Mouse (Mus musculus): ENCODE measurements around the gene Slc16a11. TPM values are rescaled to one million over a fixed set of nuclear protein-coding genes. Genes with fewer than 3 reads are reported as not detected.

Slc16a11 gene
- total and polyA plus RNA-seq, 2 experiments = 12.5 to 84.4 TPM

DNA sequence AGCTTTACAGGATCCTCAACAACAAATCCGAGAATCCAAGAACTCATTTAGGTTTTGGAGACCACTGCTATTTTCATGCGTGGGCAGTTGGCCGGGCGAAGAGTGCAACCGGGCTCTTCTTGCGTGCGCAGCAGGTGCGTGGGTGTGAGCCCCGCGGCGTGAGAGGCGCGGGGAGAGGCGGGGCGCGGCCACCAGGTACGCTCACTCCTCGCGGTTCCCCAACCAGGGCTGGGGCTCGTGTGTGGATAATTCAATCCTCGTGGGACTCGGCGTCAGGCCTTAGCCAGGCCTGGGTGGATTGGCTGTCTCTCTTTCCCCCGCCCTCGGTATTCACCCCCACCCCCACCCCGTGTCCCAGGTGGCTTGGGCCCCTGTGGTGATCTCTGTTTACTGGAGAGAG lies 1.2 kb downstream of the Slc16a11 start:
- H3K36me3 ChIP-seq (ENCODE audit: control insufficient read depth, insufficient read depth, low read length) = no peaks in the 10 kb centered on the region
- H3K9ac ChIP-seq (ENCODE audit: low read depth, low read length) = peak overlapping the region; percentile 65
- DNase-seq (ENCODE audit: extremely low read depth, low read depth, low spot score) = peak; percentile 37
- H3K79me2 ChIP-seq (ENCODE audit: control insufficient read depth, insufficient read depth, low read length) = no peaks in the 10 kb centered on the region
- peak overlapping the region; percentile 55; the same call in 1 of the 2 replicates for H3K4me3 ChIP-seq (ENCODE audit: insufficient read depth, low read depth, low read length)
- no peaks in the 10 kb centered on the region for H3K27me3 ChIP-seq (ENCODE audit: control insufficient read depth, insufficient read depth, low read length)
- peaks cover 15% of the 10 kb centered on the region for H3K4me1 ChIP-seq (ENCODE audit: control insufficient read depth, insufficient read depth, low read length)
- H3K27ac ChIP-seq (replicated peaks; ENCODE audit: insufficient read depth, low read depth, low read length) = peak overlapping the region; percentile 42
- WGBS = 7% methylated on average over 26 of the region's 26 CpGs
- TF ChIP-seq POLR2A (IDR thresholded peaks at IDR 0.05; ENCODE audit: extremely low read depth, insufficient read depth, low read length) (no peak), CTCF (IDR thresholded peaks at IDR 0.05; ENCODE audit: low read depth, low read length) (no peak)

DNA sequence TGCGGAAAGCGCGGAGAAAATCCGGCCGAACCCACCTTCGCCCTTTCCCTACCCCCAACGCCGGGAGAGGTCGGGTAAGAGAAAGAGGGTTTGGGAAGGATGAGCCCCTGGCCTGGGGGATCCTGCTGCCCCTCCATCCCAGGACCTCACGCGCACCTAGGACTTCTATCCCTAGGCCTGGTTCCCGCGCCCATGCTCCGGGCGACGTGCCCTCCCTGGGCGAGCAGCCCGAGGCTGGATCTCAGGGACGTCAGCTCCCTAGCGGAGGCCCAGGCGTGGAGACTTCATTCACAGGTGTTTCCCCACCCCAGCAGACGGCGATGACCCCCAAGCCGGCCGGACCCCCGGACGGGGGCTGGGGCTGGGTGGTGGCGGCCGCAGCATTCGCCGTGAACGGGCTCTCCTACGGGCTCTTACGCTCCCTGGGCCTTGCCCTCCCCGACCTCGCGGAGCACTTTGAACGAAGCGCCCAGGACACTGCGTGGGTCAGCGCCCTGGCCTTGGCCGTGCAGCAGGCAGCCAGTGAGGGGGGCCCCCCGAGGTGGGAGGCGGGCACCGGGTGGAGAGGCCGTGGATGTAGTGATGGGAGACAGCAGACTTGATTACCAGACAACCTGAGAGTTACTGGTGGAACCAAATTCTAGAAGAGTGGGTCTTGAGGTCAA lies 1.8 kb downstream of the Slc16a11 start:
- 2% methylated on average over 46 of the region's 46 CpGs for WGBS
- Histone ChIP-seq H3K36me3 (ENCODE audit: control insufficient read depth, insufficient read depth, low read length) (no peaks in the 10 kb centered on the region), H3K4me1 (ENCODE audit: control insufficient read depth, insufficient read depth, low read length) (peaks cover 15% of the 10 kb centered on the region), H3K9ac (ENCODE audit: low read depth, low read length) (peak overlapping the region; percentile 65), H3K79me2 (ENCODE audit: control insufficient read depth, insufficient read depth, low read length) (no peaks in the 10 kb centered on the region), H3K27ac (replicated peaks; ENCODE audit: insufficient read depth, low read depth, low read length) (peak overlapping the region; percentile 17; the same call in 1 of the 2 replicates), H3K27me3 (ENCODE audit: control insufficient read depth, insufficient read depth, low read length) (no peaks in the 10 kb centered on the region), H3K4me3 (ENCODE audit: insufficient read depth, low read depth, low read length) (peak overlapping the region; percentile 55)
- DNase-seq (ENCODE audit: extremely low read depth, low read depth, low spot score) = peak; percentile 50
- TF ChIP-seq CTCF (IDR thresholded peaks at IDR 0.05; ENCODE audit: low read depth, low read length) (no peak), POLR2A (IDR thresholded peaks at IDR 0.05; ENCODE audit: extremely low read depth, insufficient read depth, low read length) (no peak)

DNA sequence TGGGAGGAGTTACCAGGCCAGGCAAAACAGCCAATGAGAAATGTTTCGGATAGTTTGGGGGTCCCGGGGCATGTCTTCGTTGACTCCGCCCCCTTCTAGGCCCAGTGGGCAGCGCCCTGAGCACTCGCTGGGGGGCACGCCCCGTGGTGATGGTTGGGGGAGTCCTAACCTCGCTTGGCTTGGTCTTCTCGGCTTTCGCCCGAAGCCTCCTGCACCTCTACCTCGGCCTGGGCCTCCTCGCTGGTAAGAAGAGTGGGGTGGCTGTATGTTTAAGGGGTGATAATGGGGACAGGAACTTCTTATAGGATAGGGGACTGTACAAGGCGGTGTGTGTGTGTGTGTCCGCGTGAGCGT lies 2.3 kb downstream of the Slc16a11 start:
- no peak for TF ChIP-seq POLR2A (IDR thresholded peaks at IDR 0.05; ENCODE audit: extremely low read depth, insufficient read depth, low read length)
- TF ChIP-seq CTCF (IDR thresholded peaks at IDR 0.05; ENCODE audit: low read depth, low read length) = no peak
- WGBS = 46% methylated on average over 18 of the region's 18 CpGs
- no peak overlapping the region for H3K9ac ChIP-seq (ENCODE audit: low read depth, low read length)
- no peaks in the 10 kb centered on the region for H3K36me3 ChIP-seq (ENCODE audit: control insufficient read depth, insufficient read depth, low read length)
- H3K27ac ChIP-seq (replicated peaks; ENCODE audit: insufficient read depth, low read depth, low read length) = no peak overlapping the region
- H3K4me1 ChIP-seq (ENCODE audit: control insufficient read depth, insufficient read depth, low read length) = peaks cover 15% of the 10 kb centered on the region
- H3K27me3 ChIP-seq (ENCODE audit: control insufficient read depth, insufficient read depth, low read length) = no peaks in the 10 kb centered on the region
- H3K79me2 ChIP-seq (ENCODE audit: control insufficient read depth, insufficient read depth, low read length) = no peaks in the 10 kb centered on the region
- no peak for DNase-seq (ENCODE audit: extremely low read depth, low read depth, low spot score)
- H3K4me3 ChIP-seq (ENCODE audit: insufficient read depth, low read depth, low read length) = no peak overlapping the region

DNA sequence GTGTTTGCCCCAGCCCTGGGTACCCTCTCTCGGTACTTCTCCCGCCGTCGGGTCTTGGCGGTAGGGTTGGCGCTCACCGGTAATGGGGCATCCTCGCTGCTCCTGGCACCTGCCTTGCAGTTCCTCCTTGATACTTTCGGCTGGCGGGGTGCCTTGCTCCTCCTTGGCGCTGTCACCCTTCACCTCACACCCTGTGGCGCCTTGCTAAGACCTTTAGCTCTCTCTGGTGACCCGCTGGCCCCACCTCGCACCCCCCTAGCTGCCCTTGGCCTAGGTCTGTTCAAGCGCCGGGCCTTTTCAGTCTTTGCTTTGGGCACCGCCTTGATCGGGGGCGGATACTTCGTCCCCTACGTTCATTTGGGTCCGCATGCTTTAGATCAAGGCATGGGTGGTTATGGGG lies 2.7 kb downstream of the Slc16a11 start:
- H3K4me1 ChIP-seq (ENCODE audit: control insufficient read depth, insufficient read depth, low read length) = peaks cover 15% of the 10 kb centered on the region
- DNase-seq (ENCODE audit: extremely low read depth, low read depth, low spot score) = no peak
- whole genome bisulfite sequencing = 70% methylated on average over 22 of the region's 22 CpGs
- H3K27me3 ChIP-seq (ENCODE audit: control insufficient read depth, insufficient read depth, low read length) = no peaks in the 10 kb centered on the region
- H3K79me2 ChIP-seq (ENCODE audit: control insufficient read depth, insufficient read depth, low read length) = no peaks in the 10 kb centered on the region
- TF ChIP-seq CTCF (IDR thresholded peaks at IDR 0.05; ENCODE audit: low read depth, low read length) = no peak
- no peak for TF ChIP-seq POLR2A (IDR thresholded peaks at IDR 0.05; ENCODE audit: extremely low read depth, insufficient read depth, low read length)
- no peak overlapping the region for H3K9ac ChIP-seq (ENCODE audit: low read depth, low read length)
- no peaks in the 10 kb centered on the region for H3K36me3 ChIP-seq (ENCODE audit: control insufficient read depth, insufficient read depth, low read length)
- no peak overlapping the region for H3K27ac ChIP-seq (replicated peaks; ENCODE audit: insufficient read depth, low read depth, low read length)
- H3K4me3 ChIP-seq (ENCODE audit: insufficient read depth, low read depth, low read length) = no peak overlapping the region

DNA sequence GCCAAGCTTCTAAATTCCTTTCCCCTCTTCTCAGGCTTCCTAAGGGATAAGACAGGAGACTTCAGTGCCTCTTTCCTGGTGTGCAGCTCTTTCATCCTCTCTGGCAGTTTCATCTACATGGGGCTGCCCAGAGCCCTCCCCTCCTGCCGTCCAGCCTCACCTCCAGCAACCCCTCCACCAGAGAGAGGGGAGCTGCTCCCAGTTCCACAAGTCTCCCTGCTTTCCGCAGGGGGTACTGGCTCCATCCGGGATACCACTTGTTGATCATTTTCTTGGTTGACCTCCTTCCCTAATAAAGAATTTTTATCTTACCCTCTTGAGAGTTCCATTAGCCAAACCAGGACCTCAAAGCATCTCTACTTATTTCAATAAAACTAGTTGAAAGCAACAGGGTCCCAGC lies 3.6 kb downstream of the Slc16a11 start:
- 94% methylated on average over 3 of the region's 3 CpGs for WGBS
- Histone ChIP-seq H3K9ac (ENCODE audit: low read depth, low read length) (no peak overlapping the region), H3K27me3 (ENCODE audit: control insufficient read depth, insufficient read depth, low read length) (no peaks in the 10 kb centered on the region), H3K79me2 (ENCODE audit: control insufficient read depth, insufficient read depth, low read length) (no peaks in the 10 kb centered on the region), H3K36me3 (ENCODE audit: control insufficient read depth, insufficient read depth, low read length) (no peaks in the 10 kb centered on the region), H3K4me3 (ENCODE audit: insufficient read depth, low read depth, low read length) (no peak overlapping the region), H3K4me1 (ENCODE audit: control insufficient read depth, insufficient read depth, low read length) (peaks cover 15% of the 10 kb centered on the region), H3K27ac (replicated peaks; ENCODE audit: insufficient read depth, low read depth, low read length) (no peak overlapping the region)
- TF ChIP-seq CTCF (IDR thresholded peaks at IDR 0.05; ENCODE audit: low read depth, low read length) (no peak), POLR2A (IDR thresholded peaks at IDR 0.05; ENCODE audit: extremely low read depth, insufficient read depth, low read length) (no peak)
- no peak for DNase-seq (ENCODE audit: extremely low read depth, low read depth, low spot score)

DNA sequence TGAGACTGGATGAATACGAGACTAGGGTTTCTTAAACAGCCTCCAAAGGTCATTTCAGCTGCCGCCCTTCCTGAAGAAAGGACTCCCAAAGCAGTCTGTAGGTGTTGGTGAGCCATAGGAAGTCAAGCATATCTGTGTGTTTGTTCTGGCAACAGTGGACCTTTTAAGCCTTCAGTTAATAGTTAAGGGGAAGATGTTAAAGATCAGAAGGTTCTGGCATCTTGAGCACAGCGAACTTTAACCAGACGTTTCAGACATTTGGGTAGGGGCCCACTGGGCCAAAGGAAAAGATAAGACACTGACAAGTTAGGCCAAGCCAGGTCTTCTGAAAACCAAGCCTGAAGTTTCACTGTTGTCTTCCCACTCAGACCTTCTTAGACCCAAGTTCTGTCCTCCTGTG lies 5.5 kb downstream of the Slc16a11 start:
- Histone ChIP-seq H3K9ac (ENCODE audit: low read depth, low read length) (no peak overlapping the region), H3K27ac (replicated peaks; ENCODE audit: insufficient read depth, low read depth, low read length) (no peak overlapping the region; the same call in 1 of the 2 replicates), H3K79me2 (ENCODE audit: control insufficient read depth, insufficient read depth, low read length) (no peaks in the 10 kb centered on the region), H3K36me3 (ENCODE audit: control insufficient read depth, insufficient read depth, low read length) (no peaks in the 10 kb centered on the region), H3K27me3 (ENCODE audit: control insufficient read depth, insufficient read depth, low read length) (no peaks in the 10 kb centered on the region), H3K4me3 (ENCODE audit: insufficient read depth, low read depth, low read length) (no peak overlapping the region), H3K4me1 (ENCODE audit: control insufficient read depth, insufficient read depth, low read length) (peaks cover 6% of the 10 kb centered on the region)
- DNase-seq (ENCODE audit: extremely low read depth, low read depth, low spot score) = peak; percentile 74
- TF ChIP-seq CTCF (IDR thresholded peaks at IDR 0.05; ENCODE audit: low read depth, low read length) = no peak
- no peak for TF ChIP-seq POLR2A (IDR thresholded peaks at IDR 0.05; ENCODE audit: extremely low read depth, insufficient read depth, low read length)
- WGBS = 55% methylated on average over 4 of the region's 4 CpGs
